Mouse (Mus musculus) cortical plate, adult 2 months (tissue): Measurements from ENCODE around the gene Nup210. TPM values are rescaled to one million over a fixed set of nuclear protein-coding genes. Genes with fewer than 3 reads are reported as not detected.
"Not testable (repeated sequence)": the region's sequence is repeated elsewhere in the genome, so short reads cannot be mapped to it uniquely, and the experiment has no call there.

ENCODE experiments used
- H3K27ac ChIP-seq: fragments of 200-500 bp; 2 replicates; pipeline ENCODE4 v1.5.1; 2012; ENCODE audit warnings: low read length, control low read depth, inconsistent platforms; ENCODE audit not compliant: insufficient read depth
- H3K4me1 ChIP-seq: fragments of 200-500 bp; 2 replicates; pipeline ENCODE4 v1.6.1; 2011; ENCODE audit warnings: low read length; ENCODE audit not compliant: control insufficient read depth, insufficient read depth
- H3K4me3 ChIP-seq: fragments of 200-500 bp; 2 replicates; pipeline ENCODE4 v1.5.1; 2011; ENCODE audit warnings: mild to moderate bottlenecking, low read length, control low read depth; ENCODE audit not compliant: insufficient read depth
- CTCF ChIP-seq: fragments of 200-500 bp; IDR thresholded peaks from 2 replicates; pipeline ENCODE4 v1.5.1; 2011; ENCODE audit warnings: mild to moderate bottlenecking, control low read depth, low read length; ENCODE audit not compliant: insufficient read depth; ENCODE audit errors: extremely low read depth
- POLR2A ChIP-seq: fragments of 200-500 bp; IDR thresholded peaks from 2 replicates; pipeline ENCODE4 v1.6.1; 2011; ENCODE audit warnings: mild to moderate bottlenecking, low read length, control low read depth; ENCODE audit not compliant: insufficient read depth; ENCODE audit errors: extremely low read depth
- polyA plus RNA-seq: library from polyadenylated mRNA; depleted of rRNA; stranded (reverse); fragments of >200 nt; gene quantifications from 2 replicates; pipeline ENCODE4 v1.2.3, GENCODE M21; 2012

The Nup210 gene
- polyA plus RNA-seq, 1 experiment: 17.2 TPM

GRCm38 (mm10) chr6:91109489-91109888, 7.1 kb downstream of the Nup210 start:
- no peak overlapping the region for H3K4me3 ChIP-seq
- no peaks in the 10 kb centered on the region for H3K4me1 ChIP-seq
- H3K27ac ChIP-seq: no peak overlapping the region
- TF ChIP-seq CTCF (no peak), POLR2A (no peak)

GRCm38 (mm10) chr6:91108917-91109450, 7.6 kb downstream of the Nup210 start:
- Histone ChIP-seq H3K4me1 (no peaks in the 10 kb centered on the region), H3K4me3 (no peak overlapping the region), H3K27ac (no peak overlapping the region)
- TF ChIP-seq CTCF (no peak), POLR2A (no peak)

GRCm38 (mm10) chr6:91108301-91108916, 8.2 kb downstream of the Nup210 start:
- H3K4me1 ChIP-seq: no peaks in the 10 kb centered on the region
- TF ChIP-seq CTCF: no peak
- no peak for TF ChIP-seq POLR2A

GRCm38 (mm10) chr6:91105400-91106129, 11.1 kb downstream of the Nup210 start:
- TF ChIP-seq CTCF: no peak
- TF ChIP-seq POLR2A: no peak
- Histone ChIP-seq H3K4me1 (no peaks in the 10 kb centered on the region), H3K4me3 (no peak overlapping the region), H3K27ac (no peak overlapping the region)

More at GRCm38 (mm10) chr6:91108301-91108916, 8.2 kb downstream of the Nup210 start:
- Histone ChIP-seq H3K4me3 (no peak overlapping the region), H3K27ac (no peak overlapping the region)

GRCm38 (mm10) chr6:91104765-91105399, 11.7 kb downstream of the Nup210 start:
- Histone ChIP-seq H3K27ac (no peak overlapping the region), H3K4me1 (no peaks in the 10 kb centered on the region), H3K4me3 (no peak overlapping the region)
- no peak for TF ChIP-seq POLR2A
- TF ChIP-seq CTCF: no peak

GRCm38 (mm10) chr6:91103421-91103820, 13.2 kb downstream of the Nup210 start:
- H3K4me3 ChIP-seq, H3K4me1 ChIP-seq, H3K27ac ChIP-seq: not testable (repeated sequence)

GRCm38 (mm10) chr6:91100621-91101020, 16.0 kb downstream of the Nup210 start:
- no peak overlapping the region for H3K27ac ChIP-seq
- no peak for TF ChIP-seq POLR2A
- TF ChIP-seq CTCF: no peak

GRCm38 (mm10) chr6:91097879-91098278, 18.8 kb downstream of the Nup210 start:
- H3K4me1 ChIP-seq: no peaks in the 10 kb centered on the region
- no peak for TF ChIP-seq POLR2A
- TF ChIP-seq CTCF: no peak
- no peak overlapping the region for H3K4me3 ChIP-seq
- H3K27ac ChIP-seq: no peak overlapping the region

More at GRCm38 (mm10) chr6:91100621-91101020, 16.0 kb downstream of the Nup210 start:
- H3K4me3 ChIP-seq: no peak overlapping the region
- H3K4me1 ChIP-seq: no peaks in the 10 kb centered on the region

GRCm38 (mm10) chr6:91095072-91095601, 21.5 kb downstream of the Nup210 start:
- no peak overlapping the region for H3K4me3 ChIP-seq
- H3K4me1 ChIP-seq: no peaks in the 10 kb centered on the region
- no peak for TF ChIP-seq POLR2A
- no peak for TF ChIP-seq CTCF
- H3K27ac ChIP-seq: no peak overlapping the region
